Mouse (Mus musculus): ENCODE results near the gene A630095N17Rik.

A630095N17Rik gene

DNA sequence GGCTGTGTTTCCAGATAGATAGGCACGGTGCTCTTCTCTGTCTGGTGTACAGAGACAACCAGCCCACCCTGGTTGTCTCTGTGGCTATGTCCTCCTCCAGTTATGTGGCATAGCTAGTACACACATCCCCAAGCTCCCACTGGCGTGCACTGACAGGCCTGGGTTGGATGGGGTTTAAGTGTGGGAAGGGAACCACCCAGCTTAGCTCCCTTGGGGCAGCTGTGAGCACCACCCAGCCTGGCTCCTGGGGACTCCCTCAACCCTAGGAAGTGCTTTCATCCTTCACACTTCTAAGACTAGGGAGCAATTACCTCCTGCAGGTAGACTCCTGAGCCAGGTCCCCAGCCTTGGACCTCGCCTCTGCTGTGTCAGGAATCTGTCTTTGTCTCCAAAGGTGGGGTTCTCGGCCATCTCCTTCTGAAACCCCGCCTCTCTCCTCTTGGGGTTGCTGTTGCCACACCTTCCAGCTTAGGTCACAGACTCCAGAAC, at the start of gene A630095N17Rik:
Gene A630095N17Rik (minus strand): TSS at position 439 of the 489 bp plus-strand sequence.
- no peak for DNase-seq

DNA sequence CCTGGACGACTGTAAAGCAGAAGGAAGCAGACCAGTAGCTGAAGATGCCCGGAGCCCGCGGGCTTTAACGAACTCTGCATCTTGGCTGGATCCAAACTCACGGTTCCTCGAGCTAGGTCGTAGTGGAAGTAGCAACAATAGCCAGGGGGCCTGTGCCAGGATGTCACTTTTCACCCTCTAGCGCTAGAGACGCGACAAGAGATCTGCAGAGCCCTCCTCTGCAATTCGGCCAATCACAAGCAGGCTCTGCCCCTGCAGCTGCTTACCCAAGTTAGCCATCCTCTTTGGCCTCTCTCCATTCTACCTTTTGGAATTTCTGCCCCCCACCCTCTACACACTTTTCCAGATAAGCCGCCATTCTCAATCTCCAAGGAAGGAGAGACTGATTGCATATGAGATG, 46.3 kb upstream of the A630095N17Rik start, which contains the start of gene Resp18:
Gene Resp18 (minus strand): TSS at position 188 of the 400 bp plus-strand sequence.
- no peak for DNase-seq

DNA sequence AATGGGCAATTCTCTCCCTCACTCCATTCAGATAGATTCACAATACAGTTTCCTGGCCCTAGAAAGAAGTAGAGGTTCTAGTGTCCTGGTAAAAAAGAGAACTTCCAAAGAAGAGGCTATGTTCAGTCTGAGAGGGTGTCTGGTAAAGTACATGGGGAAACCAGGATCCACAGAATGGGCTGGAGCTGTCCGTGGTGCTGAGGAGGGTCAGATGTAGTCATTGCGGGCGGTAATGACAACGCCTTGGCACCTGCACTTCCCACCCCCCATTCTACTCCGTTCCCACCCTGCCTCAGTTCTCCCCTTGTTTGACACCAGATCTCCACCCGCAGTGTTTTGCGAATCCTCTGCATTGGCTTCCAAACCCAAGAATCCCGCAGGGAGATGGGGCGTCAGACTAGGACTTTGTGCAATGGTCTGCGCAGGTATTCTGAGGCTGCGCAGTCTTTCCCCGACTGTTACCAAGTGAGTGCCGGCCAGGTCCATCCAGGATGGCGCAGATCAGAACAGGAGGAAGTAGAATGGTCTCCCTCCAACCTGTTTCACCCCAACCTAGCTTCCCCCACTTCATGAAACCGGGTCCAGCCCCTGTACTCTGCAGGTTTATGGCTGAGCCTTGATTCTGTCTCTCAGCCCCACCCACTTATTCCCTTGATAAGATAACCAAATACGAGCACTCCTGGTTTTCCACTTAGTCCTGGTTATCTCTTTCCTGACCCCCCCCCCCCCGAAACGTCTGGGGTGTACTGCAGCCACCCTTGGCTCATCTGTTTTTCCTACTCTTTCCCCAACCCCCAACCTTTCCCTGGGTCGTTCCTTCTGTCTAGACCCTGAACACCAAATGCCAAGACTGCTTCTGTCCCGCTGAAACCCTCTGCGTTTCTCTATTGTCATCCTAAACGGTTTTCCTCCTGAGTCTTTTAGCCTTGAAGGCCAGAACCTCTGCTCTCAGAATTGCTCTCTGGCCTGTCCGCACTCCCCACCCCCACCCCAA, 45.6 kb upstream of the A630095N17Rik start:
- peak in 1 of 2 experiments; percentile 19 for DNase-seq

DNA sequence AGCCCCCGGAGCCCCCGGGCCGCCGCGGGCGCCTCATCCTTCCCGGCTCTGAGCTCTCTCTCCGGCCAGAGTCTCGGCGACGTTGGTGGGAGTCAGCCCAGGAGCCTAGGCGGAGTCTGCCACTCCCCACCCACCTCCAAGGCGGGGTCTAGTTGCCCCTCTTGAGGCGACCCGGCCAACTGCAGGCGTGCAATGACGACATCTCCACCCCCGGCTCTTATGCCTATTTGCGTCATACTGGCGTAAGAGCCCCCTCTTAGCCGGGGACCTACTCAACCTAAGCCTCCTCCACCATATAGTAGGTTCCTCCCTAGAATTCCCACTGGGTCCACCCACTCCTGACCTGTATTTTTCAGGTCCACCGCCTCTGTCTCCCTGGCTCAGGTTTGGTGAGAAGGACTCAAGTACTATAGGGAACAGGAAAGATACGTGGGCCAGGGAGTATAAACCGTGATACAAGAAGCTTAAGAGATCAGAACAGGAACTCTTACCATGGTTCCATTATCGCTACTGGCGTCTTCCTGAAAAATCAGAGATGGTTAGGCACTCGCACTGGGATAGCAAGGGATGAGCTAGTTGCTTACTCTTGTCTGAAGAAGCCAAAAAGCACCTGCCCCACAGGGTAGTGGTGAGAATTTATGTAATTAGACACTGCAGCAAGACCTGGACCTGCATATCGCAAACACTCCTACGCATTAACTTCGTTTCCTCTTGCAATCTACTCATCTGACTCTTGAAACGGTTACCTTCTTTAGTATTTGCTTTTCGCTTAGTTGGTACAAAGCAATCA, 32.4 kb upstream of the A630095N17Rik start, which contains the start of gene Ptprn:
Gene Ptprn (minus strand): TSS at position 412 of the 790 bp plus-strand sequence.
- no peak for DNase-seq

GRCm38 (mm10) chr1:75262969-75263951, 31.4 kb upstream of the A630095N17Rik start:
- peak in 1 of 2 experiments; percentile 33 for DNase-seq

DNA sequence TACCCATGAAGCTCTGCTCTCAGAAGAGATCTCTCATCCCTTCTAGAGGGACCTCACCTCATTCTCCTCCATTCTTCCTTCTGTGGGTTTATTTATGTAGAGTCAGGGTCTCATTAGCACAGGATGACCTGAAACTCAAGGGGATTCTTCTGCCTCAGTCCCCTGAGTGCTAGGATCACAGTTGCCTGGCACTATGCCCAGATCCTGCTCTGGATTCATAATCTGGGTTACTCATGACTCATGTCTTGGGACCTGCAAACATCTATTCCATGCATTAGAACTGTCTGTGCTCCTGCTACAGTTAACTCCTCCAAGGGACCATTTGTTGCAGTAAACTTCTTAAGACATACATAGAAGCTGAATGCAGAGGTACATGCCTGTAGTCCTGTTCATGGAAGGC, 29.4 kb upstream of the A630095N17Rik start:
- DNase-seq = no peak

DNA sequence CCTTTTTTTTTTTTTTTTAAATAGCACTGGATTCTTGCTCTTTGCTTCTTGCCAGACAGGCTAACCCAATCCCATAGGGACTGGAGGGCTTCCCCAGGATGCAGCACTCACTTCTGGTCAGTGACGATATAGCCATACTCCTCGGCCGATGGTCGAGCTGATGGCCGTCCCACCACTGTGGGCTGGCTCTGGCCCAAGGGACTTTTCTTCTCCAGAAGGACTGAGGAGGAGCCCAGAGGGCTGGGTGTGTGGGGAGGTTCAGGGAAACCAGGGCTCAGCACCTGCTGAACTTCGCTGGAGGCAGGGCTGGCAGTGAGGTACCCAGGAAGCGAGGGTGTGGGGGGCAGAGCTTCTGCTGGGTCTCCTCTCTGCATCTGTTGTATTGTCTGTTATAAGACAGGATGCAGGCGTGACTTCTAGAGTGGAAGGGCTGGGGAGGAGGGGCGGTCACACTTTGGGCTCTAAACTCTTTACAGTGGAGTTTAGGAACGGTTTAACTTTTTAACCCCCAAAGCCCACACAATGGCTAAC, 23.7 kb upstream of the A630095N17Rik start:
- no peak for DNase-seq

DNA sequence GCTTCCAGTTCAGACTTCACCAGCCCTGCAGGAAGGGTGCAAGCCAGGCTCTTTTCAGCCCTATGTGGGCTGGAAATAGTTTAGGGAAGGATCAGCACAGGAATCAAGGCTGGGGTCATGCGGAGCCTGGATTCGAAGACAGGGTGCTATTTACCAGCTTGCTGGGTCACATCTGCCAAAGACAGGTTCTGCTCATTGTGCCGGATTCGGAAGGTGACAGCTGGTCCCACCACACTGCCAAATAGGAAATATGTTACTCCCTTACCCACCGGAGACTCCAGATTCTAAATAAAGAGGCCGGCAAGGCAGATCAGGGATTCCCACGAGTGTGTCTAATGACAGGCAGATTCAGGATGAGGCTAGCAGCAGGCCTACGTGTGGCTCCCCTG, 22.7 kb upstream of the A630095N17Rik start:
- DNase-seq = no peak

DNA sequence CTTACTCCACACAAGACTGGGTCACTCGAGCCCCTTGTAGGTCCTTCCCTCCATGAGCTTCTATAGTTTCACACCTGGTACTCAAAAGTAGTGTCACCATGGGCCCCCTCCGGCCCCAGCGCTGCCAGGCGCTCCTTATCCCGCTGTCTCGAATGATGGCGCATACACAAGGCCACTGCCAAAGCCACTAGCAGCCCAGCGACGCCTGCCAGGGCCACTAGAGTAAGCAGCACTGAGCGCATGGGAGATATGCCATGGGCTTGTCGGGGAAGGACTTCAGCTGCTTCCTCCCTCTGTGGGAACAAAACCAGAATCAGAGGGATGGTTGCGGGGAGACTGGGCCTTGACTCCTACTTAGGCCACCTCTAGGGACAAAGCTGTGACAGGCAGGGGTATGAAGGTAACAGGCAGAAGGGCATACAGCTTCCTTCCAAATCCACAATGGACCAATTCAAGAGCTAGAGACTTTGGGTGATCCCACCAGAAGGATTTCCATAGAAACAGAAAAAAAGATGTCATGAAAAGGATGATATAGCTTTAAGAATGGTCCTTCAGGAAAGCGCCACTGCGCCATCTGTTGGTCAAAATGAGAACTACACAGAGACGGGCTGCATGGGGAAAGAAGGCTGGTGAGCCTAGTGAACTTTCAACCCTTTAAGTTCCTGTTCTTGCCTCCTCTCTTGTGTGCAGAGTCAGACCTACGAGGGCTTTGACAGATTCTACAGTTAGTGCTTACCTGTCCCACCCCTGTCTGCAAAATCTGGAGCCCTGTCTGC, 22.1 kb upstream of the A630095N17Rik start:
- peak; percentile 66 to 88 for DNase-seq

DNA sequence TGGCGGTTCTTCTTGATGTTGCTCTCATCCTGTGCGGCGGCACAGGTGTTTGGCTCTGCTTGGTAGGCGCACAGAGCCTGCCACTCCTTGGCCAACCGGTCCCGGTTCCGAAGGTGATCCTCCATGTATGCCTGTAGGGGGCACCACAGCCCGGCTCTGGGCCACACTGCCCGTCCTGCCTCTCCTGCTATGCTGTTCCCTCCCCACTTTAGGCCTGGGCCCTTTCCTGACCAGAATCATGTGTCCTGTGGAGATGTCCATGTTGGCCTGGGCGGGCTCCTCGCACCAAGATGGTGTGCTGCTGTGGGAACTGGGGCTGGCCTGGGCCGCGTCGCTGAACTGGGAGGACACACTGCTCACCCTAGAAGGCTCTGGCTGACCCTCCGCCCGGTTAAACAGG, 21.1 kb upstream of the A630095N17Rik start:
- no peak for DNase-seq

- no peak for DNase-seq
Observed at GRCm38 (mm10) chr1:75252308-75252707, 20.4 kb upstream of the A630095N17Rik start.

DNA sequence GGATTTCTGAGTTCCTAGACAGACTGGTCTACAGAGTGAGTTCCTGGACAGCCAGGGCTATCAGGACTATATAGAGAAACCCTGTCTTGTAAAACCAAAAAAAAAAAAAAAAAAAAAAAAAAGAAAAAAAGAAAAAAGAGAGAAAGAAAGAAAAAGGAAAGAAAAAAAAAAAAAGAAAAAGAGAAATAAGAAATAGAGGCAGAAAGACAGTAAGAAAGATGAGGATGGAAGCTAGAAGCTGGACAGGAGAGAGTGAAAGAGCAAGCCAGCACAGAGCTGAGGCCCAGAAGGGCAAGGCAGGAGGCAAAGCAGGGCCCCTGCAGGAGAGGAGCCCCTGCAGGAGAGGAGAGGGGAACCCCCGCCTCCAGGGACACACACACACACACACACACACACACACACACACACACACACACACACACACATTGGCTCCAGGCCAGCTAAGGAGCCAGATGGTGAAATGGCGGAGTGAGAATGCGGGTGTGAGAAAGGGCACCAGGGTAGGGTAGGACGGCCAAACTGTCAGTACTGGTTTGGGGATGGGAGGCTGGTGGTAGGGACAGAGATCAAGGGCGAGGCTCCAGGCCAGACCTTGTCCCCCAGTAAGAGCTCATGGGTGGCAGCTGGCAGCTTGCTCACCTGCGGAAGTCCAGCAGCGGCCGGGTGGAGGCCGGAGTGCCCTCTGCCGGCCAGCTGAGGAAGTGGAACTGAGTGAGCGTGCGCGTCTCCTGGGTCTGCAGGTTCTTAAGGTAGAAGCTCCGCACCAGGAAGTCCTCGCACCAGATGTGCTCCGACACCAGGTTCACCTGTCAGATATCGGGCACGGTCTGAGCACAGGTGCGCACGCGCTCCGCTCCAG, 19.4 kb upstream of the A630095N17Rik start:
- DNase-seq = peak; percentile 84 to 86

DNA sequence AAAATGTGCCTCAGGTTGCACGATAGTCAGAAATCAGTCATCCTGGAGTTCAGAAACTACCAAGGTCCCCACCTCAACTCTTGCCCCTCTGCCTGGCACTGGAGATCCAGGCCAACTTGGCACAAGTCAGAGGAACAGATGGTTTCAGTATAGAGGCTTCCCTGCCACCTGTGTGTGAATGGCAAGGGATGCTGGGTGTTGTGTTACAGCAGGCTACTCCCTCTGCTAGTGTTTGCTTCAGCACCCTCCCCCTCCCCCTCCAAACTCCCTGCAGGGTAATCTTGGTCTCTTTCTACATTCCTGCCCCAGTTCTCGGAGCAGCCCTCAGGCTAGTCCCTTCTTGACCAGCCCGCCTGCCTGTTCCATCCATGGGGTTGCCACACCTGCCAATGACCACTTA, 18.6 kb upstream of the A630095N17Rik start:
- DNase-seq = no peak

DNA sequence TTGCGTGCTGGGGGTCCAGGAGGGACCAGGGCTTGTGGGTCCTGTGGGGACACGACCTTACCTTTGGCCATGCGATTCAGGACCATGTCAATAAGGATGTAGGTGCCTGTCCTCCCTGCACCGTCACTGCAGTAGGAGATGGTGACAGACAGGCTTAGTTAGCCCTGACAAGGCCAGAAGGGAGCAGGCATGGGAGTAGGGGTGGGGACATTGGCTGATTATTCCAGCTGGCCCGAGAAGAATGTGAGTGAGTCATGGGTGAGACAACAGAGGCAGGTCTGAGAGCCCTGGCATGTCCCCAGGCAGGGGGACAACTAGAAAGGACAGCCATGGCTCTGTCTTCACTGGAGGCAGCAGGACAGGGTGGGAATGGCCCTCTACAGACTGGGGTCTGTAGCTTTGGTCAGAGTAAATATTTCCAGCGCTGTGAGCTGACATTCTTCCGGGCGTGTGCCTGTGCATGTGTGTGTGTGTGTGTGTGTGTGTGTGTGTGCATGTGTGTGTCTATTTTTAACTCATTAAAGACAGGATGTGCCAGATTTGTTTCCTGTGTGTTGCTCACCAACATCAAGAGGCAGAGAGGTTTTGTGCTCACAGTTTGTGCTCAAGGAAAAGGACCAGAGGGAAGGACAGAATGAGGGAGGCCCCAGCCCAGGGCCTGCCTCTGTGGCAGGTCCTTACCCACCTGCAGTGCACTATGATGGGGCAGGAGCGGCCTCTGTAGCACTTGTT, 16.3 kb upstream of the A630095N17Rik start:
- no peak for DNase-seq

DNA sequence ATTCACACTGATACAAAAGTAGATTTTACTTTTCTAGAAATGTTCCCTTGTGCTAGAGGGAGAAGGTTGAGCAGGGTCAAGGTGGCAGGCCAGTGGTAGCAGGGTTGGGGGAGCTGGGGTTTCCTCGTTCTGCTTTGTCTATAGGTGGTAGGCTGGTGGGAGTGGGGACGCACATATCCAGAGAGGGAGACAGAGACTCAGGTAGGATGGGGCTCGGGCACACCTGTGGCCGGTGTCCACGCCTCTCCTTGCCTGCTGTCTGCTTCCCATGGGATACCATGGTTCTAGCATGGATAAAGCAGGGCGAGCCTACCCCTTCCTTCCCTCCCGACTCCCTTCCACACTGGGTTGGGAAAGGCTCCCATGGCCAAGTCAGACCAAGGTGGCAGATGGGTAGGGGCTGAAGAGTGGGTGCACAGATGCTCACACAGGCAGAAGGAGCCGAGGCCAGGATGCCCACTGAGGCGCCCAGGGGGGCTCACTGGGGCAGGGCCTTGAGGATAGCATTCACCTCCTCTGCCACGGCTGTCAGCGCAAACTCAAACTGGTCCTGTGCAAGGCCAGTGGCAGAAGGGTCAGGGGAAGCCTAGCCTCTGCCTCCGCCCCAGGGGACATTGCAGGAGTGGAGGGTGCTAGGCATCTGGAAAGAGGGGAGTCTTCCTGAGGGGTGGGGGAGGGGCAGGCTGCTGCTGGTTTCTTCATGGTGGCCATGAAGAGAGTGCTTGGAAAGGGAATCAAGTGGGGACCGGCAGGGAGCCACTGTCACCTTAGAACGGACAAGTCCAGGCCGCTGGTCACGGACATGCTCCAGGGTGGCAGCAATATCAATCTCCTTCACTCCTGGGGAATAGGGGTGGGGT, 15.4 kb upstream of the A630095N17Rik start:
- DNase-seq = no peak

DNA sequence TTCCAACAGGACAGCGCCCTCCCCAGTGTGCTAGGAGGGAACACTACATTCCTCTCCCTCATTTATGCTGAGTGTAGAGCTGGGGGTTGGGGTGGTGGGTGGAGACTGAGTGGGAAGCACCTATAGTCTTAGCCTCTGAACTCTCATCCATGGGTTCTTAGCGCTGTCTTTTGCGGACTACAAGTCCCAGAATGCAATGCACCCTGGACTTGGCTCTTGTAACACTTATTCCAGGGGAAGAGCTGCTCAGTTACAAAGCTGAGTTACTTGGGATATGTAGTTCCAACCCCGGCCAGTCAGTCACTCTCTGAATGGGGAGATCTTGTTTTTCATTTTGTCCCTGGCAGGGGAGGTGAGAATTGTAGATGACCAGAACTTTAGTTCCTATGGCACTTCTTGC, 12.9 kb upstream of the A630095N17Rik start:
- DNase-seq = no peak

DNA sequence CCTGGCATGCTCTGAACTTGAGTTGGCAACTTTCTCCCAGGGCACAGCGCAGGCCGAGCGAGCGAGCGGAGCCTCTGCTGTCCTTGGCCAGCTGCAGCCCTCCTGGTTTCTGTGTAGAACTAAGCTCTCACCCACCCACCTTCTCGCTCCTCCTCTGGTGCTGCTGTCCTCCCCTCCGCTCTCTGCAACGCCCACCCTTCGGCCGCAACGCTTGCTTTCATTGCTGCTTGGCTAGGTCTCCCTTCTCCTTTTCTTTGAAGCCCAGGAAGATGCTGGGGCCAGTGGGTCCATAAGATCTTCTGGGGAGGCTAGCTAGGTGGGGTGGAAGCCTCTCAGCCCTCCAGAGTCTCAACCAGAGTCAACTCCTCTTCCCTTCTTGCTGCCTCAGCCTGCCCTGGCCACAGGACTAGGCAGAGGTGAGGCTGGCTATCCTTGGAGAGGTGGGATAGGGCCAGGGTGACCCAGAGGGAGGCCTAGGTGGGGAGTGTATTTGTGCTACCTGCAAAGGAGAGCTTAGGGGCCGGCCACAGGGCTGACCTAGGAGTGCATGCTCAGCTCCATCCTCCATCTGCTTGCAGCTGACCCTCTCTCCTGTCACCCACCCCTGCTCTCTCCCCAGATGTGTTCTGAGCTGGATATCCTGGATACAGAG, 12.4 kb upstream of the A630095N17Rik start:
- no peak for DNase-seq

GRCm38 (mm10) chr1:75243411-75243810, 11.5 kb upstream of the A630095N17Rik start:
- DNase-seq = no peak
